In genomic region chr11:101664825-101665635, GRCm38 (mm10) we compare ENCODE assay signal across 8 mouse cellular contexts. TPM values are rescaled to one million over a fixed set of nuclear protein-coding genes. Genes with fewer than 3 reads are reported as not detected.
DNase-seq lines count a peak whose midpoint lies in the region; ATAC-seq and TF ChIP-seq lines count a peak whose summit lies in the region.

Arl4d (plus strand) TSS chr11:101665541.

- H3K9me3 ChIP-seq in ES-Bruce4 (replicated peaks; ENCODE audit: control insufficient read depth, insufficient read depth, low read length, poor library complexity, severe bottlenecking) = no peaks in the 10 kb centered on the region
- no peaks in the 10 kb centered on the region for H3K9me3 ChIP-seq in forebrain, embryonic 15.5 days

- H3K4me3 ChIP-seq in ES-Bruce4 (ENCODE audit: low read depth, low read length) = peak within 1 kb of the TSS; percentile 84
- peak within 1 kb of the TSS; percentile 66 for H3K4me3 ChIP-seq in forebrain, embryonic 15.5 days
- peak within 1 kb of the TSS; percentile 85 for H3K4me3 ChIP-seq in lung, adult 2 months (replicated peaks; ENCODE audit: extremely low read depth, low read depth, low read length)

- peak within 1 kb of the TSS; percentile 58 for H3K9ac ChIP-seq in ES-Bruce4 (ENCODE audit: low read depth, poor library complexity, severe bottlenecking)
- H3K9ac ChIP-seq in forebrain, embryonic 15.5 days (replicated peaks) = peak within 1 kb of the TSS; percentile 78

- peak; percentile 98 for TF ChIP-seq POLR2A in ES-Bruce4 (IDR thresholded peaks at IDR 0.05; ENCODE audit: insufficient read depth, low read length)
- peak; percentile 100 for TF ChIP-seq POLR2A in lung, adult 2 months (IDR thresholded peaks at IDR 0.05; ENCODE audit: borderline replicate concordance, extremely low read depth, low read depth, low read length)

- H3K27ac ChIP-seq in ES-Bruce4 (ENCODE audit: insufficient read depth, low read length) = no peak within 1 kb of the TSS
- H3K27ac ChIP-seq in forebrain, embryonic 15.5 days (replicated peaks) = peak within 1 kb of the TSS; percentile 94

- peak within 1 kb of the TSS; percentile 69 for H3K4me2 ChIP-seq in forebrain, embryonic 15.5 days (replicated peaks)

- no peaks in the 10 kb centered on the region for H3K36me3 ChIP-seq in ES-Bruce4 (ENCODE audit: control insufficient read depth, insufficient read depth, low read length, poor library complexity, severe bottlenecking)
- H3K36me3 ChIP-seq in forebrain, embryonic 15.5 days = no peaks in the 10 kb centered on the region

- TF ChIP-seq EP300 in ES-Bruce4 (IDR thresholded peaks at IDR 0.05; ENCODE audit: insufficient read depth, low read depth, low read length) = no peak

- peak; percentile 26 for TF ChIP-seq CTCF in ES-Bruce4 (IDR thresholded peaks at IDR 0.05; ENCODE audit: low read depth, low read length)
- TF ChIP-seq CTCF in lung, adult 2 months (IDR thresholded peaks at IDR 0.05; ENCODE audit: insufficient read depth, low read length) = no peak

- intact Hi-C loops in heart, postnatal 25 days (cut with DNase I) = loop anchor here (5.0 kb wide), 1 partner anchor 32 kb away; no protein-coding TSS in a partner anchor

- WGBS in forebrain, embryonic 15.5 days = 6% methylated on average over 34 of the region's 34 CpGs
- 6% methylated on average over 34 of the region's 34 CpGs for WGBS in lung, adult 2 months

- DNase-seq in cerebellum, adult 11 months = peak; percentile 91
- DNase-seq in heart, postnatal 25 days (ENCODE audit: low spot score) = peak; percentile 94
- DNase-seq in layer of hippocampus, adult 18-20 months (ENCODE audit: low spot score in 2 of 2) = peak; percentile 93 to 96
- peak; percentile 98 for DNase-seq in lung, adult 2 months
- peak; percentile 90 to 92 for DNase-seq in thymus, adult 18-20 months

- H3K27me3 ChIP-seq in ES-Bruce4 (ENCODE audit: control insufficient read depth, insufficient read depth, low read length, poor library complexity, severe bottlenecking) = no peaks in the 10 kb centered on the region
- H3K27me3 ChIP-seq in forebrain, embryonic 15.5 days = no peaks in the 10 kb centered on the region

- peak; percentile 96 for ATAC-seq in forebrain, embryonic 15.5 days (replicated peaks)
- ATAC-seq in neutrophil, adult 5-6 weeks (ENCODE audit: extremely low read depth, insufficient number of reproducible peaks, low FRiP score, poor library complexity, severe bottlenecking) = peak; percentile 97

- peaks cover 9% of the 10 kb centered on the region for H3K4me1 ChIP-seq in ES-Bruce4 (ENCODE audit: control insufficient read depth, insufficient read depth, low read length)
- H3K4me1 ChIP-seq in forebrain, embryonic 15.5 days = peaks cover 44% of the 10 kb centered on the region
- H3K4me1 ChIP-seq in lung, adult 2 months (ENCODE audit: control insufficient read depth, insufficient read depth, low read length) = peaks cover 7% of the 10 kb centered on the region

RNA-seq across cellular contexts. Expression of gene Arl4d, which starts in this region (rescaled TPM):
- 5.1 and 5.3 TPM in 2 replicates for polyA plus RNA-seq in ES-Bruce4 (2011; ENCODE audit: insufficient read depth, insufficient read length, low read depth, missing spikeins)
- 45.8 TPM in 2 replicates for polyA plus RNA-seq in forebrain, embryonic 15.5 days (2015; fragmentation: Nextera tagmentation; extraction: Ambion mirVana)
- total RNA-seq in heart, postnatal 25 days (2021) = 10 to 100 TPM; 21.6 to 31.0 TPM
- 10 to 100 TPM; 16.8 to 32.1 TPM for total RNA-seq in layer of hippocampus, adult 18-20 months (2021)
- 40.1 and 67.8 TPM in 2 replicates for polyA plus RNA-seq in lung, adult 2 months (2012; rRNA removed)
- total RNA-seq in neutrophil, adult 5-6 weeks (2017) = 2.2 and 2.7 TPM in 2 replicates
